Mouse (Mus musculus) cortical plate, adult 2 months (tissue): ENCODE measurements at regions not wholly inside any gene's neighbourhood (a gene's known extent, or its start where the extent isn't known, plus 50 kb on each side); places are given as distances from the start of the nearest gene placed in this dataset.

Experiments
- CTCF ChIP-seq: fragments of 200-500 bp; IDR thresholded peaks from 2 replicates; pipeline ENCODE4 v1.5.1; 2011; ENCODE audit warnings: mild to moderate bottlenecking, control low read depth, low read length; ENCODE audit not compliant: insufficient read depth; ENCODE audit errors: extremely low read depth
- POLR2A ChIP-seq: fragments of 200-500 bp; IDR thresholded peaks from 2 replicates; pipeline ENCODE4 v1.6.1; 2011; ENCODE audit warnings: mild to moderate bottlenecking, low read length, control low read depth; ENCODE audit not compliant: insufficient read depth; ENCODE audit errors: extremely low read depth

DNA sequence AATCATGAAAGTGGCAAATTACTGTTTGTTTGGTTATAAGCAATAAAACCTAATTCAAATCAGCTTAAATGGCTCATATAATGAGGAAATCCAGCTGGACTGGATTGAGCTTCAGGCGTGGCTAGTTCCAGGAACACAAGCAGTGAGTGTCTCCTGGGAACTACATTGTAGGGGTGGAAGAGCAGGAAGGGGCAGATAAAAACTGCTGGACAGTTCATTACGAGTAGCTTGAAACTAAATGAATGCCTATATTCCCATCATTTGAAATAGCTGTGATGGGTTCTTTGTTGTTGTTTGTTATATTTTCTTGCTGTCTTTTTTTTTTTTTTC, 327.9 kb upstream of the Pard3b start:
- TF ChIP-seq CTCF (no peak), POLR2A (no peak)
